Mouse (Mus musculus): Measurements from ENCODE around the gene Gm10715.
"Not testable (repeated sequence)": the region's sequence is repeated elsewhere in the genome, so short reads cannot be mapped to it uniquely, and the experiment has no call there.

DNA sequence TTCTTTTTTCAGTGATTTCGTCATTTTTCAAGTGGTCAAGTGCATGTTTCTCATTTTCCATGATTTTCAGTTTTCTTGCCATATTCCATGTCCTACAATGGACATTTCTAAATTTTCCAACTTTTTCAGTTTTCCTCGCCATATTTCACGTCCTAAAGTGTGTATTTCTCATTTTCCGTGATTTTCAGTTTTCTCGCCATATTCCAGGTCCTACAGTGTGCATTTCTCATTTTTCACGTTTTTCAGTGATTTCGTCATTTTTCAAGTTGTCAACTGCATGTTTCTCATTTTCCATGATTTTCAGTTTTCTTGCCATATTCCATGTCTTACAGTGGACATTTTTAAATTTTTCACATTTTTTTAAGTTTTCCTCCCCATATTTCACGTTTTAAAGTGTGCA, 30.0 kb upstream of the Gm10715 start:
- TF ChIP-seq EP300 (IDR thresholded peaks at IDR 0.05; ENCODE audit: low read depth in 1 of 2, low read length in 2 of 2); POLR2A (IDR thresholded peaks at IDR 0.05; ENCODE audit: control insufficient read depth in 1 of 2, insufficient read depth in 1 of 2, low read depth in 1 of 2, low read length in 2 of 2, poor library complexity in 1 of 2); ETS1 (IDR thresholded peaks at IDR 0.05; ENCODE audit: low read depth, low read length); MAX (IDR thresholded peaks at IDR 0.05; ENCODE audit: low read length); SIN3A (IDR thresholded peaks at IDR 0.05; ENCODE audit: low read length); KAT2A (conservative IDR thresholded peaks at IDR 0.05; ENCODE audit: low read depth, low read length); ZNF384 (IDR thresholded peaks at IDR 0.05; ENCODE audit: low read depth, low read length); JUND (IDR thresholded peaks at IDR 0.05; ENCODE audit: low read depth, low read length); GABPA (IDR thresholded peaks at IDR 0.05; ENCODE audit: low read depth, low read length); POLR2AphosphoS2 (IDR thresholded peaks at IDR 0.05; ENCODE audit: low read length); SMC3 (IDR thresholded peaks at IDR 0.05; ENCODE audit: low read depth, low read length); RCOR1 (IDR thresholded peaks at IDR 0.05; ENCODE audit: low read depth, low read length): not testable (repeated sequence)

Data from MEL (cell line).